Mouse (Mus musculus) lung, postnatal 10 days (tissue): Measurements from ENCODE around the gene Pik3ca.

Experiments used
- DNase-seq: peaks from one replicate; pipeline ENCODE4 v3.0.0; 2021

Pik3ca gene

DNA sequence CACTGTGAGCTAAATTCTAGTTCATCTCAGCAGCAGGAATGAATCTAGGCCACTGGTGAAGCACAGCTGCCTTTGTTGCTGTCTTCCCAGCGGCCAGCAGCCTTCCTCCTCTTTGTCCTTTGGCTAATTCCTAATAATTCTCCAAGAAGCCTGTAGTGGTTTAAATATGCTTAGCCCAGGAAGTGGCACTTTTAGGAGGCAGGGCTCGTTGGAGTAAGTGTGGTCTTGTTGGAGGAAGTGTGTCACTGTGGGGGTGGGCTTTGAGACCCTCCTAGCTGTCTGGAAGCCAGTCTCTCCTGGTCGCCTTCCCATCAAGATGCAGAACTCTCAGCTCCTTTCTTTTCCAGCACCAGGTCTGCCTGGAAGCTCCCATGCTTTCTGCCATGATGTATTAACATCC lies 108.4 kb downstream of the Pik3ca start:
- DNase-seq = no peak

DNA sequence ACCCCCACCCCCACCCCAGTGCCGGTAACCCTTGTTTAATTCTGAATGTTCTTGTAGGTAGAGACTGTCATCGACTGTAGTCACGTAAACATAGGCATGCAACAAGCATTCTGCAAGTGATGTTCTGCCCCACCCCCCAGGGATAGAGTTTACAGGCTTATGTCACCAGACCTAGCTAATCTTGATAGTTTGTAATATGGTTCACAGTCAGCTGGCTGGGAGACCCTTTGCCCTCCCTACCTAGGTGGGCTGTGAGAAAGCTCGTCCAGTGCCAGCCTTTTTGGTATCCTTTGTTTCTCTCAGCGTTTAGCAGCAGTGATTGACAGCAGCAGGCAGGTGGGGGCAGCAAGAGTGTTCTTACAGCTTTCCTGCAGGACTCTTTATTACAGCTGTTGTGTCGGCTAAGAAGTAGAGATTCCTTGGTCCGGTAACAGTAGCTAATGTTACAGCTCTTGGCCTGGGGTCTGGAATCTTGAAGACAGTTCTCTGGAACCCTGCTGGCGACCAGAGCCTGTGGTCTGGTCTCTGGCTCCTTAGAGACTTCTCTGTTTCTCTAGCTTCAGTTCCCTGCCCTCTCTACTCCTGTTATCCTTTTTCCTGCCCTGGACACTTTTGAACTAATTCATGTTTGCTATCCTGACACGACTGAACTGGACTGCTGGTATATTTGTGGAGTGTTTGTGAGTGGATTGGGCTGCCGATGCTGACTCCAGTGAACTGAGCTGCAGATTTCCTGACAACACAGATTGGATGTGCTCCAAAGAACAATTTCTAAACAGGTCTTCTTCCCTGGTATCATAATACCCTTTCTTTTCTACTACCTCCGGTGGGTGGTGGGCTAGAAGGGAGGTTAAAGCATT lies 109.1 kb downstream of the Pik3ca start:
- peak; percentile 45 for DNase-seq

DNA sequence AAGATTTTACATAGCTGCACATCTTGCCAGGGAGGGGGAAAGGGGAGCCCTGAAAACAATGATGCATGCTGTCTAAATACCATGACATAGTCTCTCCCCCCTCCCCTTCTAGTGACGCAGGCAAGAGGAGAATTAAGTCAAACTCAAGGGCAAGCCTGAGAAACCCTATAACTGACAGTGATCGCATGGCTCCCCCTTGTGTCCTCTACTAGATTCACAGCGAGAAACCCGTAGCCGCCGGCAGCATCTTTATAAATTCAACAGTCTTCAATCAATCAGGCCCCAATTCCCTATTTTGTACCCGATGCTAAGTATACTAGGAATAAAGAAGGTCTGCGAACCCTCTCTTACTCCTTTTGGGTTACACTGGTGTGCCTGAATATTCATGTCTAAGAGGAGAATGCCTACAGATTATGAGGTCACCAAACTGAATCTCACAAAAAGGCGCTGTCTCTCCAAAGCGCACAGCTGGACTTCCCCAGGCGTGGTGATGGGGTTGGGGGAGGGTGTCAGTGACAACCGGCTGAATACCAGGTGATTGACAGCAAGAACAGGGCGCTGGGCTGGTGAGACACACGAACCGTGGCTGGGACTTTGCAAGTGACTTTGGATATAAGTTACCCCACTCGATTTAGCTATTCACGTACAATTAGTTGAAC lies 111.3 kb downstream of the Pik3ca start:
- peak; percentile 87 for DNase-seq

DNA sequence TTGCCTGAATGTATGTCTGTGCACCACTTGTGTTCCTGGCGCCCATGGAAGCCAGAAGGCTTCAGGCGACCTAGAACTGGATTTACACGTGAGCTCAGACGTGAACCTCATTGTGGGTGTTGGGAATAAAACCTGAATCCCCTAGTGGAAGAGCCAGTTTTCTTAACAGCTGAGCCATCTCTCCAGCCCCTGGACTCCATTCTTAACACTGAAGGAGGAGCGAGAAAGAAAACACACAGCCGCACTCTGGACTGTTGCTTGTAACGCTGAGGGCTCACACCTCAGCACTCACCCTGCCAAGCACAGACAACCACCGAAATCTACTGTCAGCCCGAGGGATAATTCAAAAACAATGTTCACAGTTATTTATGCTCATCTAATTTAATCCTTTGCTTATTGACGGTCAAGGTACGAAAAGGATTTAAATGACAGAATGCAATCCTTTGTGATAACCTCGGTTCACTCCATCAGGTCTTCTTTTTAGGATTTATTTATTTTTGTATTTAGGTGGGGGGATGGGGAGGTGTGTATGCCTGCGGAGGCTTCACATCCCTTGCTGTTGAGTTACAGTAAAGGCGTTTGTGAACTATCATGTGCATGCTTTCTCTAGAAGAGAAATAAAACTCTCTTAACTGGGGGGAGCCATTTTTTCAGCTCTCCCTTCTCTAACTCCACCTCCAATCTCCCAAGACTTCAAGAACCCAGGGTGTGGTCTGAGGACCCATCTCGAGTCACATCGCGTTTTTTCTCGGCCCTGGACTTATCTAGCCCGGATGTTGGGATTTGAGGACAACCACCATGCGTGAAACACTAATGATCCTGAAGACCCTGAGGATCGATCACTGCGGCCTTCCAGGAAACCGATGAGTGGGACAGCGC lies 112.3 kb downstream of the Pik3ca start, which contains the start of gene Zfp639:
TSS of gene Zfp639 (plus strand) at position 764 of the 879 bp plus-strand sequence.
- peak; percentile 11 for DNase-seq

DNA sequence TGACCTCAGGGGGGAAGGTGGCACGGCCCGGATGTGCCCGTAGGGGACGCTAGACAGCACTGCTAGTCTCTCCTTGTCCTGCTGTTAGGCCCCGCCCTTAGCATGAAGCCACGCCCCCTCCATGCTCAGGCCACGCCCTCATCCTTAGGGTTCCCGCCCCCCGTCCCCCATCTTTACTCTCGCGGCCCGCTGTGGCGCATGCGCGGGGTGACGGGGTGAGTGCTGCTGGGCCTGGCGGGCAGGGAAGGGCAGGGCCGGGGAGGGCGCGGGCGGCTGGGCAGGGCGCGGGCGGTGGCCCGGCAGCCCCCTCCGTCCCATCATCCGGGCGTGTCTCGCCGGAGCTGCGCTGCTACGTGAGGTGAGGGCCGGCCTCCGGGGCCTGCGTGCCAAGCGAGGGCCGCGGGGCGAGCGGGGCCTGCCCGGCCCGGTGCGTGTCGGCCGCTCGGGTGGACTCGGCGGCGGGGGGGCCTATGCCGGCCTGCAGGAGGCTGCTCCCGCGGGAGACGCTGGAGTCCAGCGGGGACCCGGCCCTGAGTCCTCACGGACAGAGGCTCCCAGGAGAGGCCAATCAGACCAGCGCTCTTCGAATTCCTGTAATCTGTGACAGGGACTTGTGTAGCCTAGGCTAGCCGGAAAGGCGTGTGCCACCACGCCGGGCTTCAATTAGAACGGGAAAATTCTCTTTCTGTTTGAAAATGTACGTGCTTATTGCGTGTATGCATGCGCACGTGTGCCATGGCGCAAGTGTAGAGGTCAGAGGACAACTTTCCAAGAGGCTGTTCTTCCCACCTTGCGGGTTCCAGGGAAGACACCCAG lies 113.1 kb downstream of the Pik3ca start:
- peak; percentile 97 for DNase-seq

DNA sequence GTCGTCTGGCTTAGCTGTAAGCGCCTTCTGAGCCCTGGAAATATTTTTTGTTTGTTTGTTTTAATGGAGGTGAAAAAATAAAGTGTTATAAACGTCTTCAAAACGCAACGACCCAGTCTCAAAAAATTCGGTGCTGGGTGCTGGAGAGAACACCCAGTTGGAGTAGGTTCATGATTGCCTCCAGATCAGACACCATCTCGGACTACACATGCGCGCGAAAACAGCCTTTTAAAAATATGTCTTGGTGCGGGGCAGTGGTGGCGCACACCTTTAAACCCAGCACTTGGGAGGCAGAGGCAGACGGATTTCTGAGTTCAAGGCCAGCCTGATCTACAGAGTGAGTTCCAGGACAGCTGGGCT lies 113.7 kb downstream of the Pik3ca start:
- DNase-seq = peak; percentile 13

DNA sequence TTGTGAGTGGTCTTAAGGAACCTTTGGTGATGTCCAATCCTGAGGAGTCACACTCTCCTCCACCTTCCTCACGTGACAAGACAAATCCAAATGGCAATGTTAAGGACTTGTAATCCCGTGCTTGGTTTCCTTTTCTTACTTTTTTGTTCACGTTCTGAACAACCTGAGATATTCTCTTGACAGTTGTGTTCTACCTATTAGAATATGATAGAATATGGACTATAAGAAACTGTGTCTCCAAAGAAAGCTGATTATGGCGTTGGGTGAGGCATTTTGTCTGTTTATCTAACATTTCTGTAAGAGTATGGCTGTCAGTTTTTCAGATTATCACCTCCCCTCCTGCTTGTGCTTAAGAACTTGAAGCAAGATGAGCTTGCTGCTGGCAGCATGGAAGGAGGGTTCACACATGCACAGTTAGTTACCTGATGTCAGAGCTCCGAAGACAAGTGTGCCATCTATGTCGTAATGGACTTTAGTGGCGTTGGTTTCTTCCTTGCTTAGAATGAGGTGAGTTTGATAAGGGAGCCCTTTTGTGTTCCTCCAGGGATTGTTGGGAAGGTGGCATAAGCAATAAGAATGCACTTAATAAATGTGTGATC lies 115.3 kb downstream of the Pik3ca start:
- no peak for DNase-seq

DNA sequence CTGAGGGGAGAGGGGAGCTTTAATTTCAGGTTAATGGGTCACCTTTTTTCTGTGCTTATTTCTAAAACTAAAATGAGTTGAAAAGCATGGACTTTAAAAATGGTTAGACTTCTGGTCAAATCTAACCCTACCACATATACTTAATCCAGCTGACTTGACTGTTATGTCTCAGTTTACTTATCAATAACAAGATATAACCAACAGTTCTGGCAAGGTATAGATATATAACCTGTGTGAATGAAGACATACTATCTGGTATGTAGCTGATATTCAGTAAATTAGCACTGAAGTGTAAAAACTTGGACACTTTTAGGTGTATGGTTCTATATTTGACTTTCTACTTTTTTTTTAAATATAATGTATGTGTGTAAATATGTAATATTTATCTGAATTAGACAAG lies 116.1 kb downstream of the Pik3ca start:
- no peak for DNase-seq
